Mouse (Mus musculus): ENCODE measurements around the gene Tmem135. TPM values are rescaled to one million over a fixed set of nuclear protein-coding genes. Genes with fewer than 3 reads are reported as not detected.

Tmem135 gene
- polyA plus RNA-seq, 1 experiment, result 8.2 TPM

DNA sequence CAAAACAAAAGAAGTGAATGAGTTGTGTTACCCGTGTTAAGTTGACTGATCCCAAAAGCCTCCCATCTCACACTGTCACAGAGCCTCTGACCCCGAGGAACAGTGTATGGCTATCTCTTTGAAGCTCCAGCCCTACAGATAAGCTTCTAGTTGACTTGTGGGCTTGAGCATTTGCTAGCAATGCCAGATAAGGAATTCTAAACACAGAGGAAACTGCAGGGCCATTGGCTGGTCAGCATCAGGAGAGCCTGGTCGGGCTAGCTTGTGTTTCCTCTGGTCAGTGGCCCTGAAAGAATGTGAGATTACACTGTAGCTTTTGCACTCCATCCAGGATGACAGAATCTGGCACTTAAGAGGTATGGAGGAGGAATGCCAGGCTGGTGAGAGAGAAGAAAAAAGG, 36.4 kb downstream of the Tmem135 start:
- no peak overlapping the region for H3K27ac ChIP-seq (ENCODE audit: control insufficient read depth, insufficient read depth, low read depth, low read length, poor library complexity)
- WGBS, result 47% methylated on average over 3 of the region's 3 CpGs
- no peak for TF ChIP-seq POLR2A (IDR thresholded peaks at IDR 0.05; ENCODE audit: borderline replicate concordance, control insufficient read depth, low read depth, low read length)
- no peak for TF ChIP-seq CTCF (IDR thresholded peaks at IDR 0.05; ENCODE audit: control insufficient read depth, insufficient read depth, low read length)
- H3K4me3 ChIP-seq (replicated peaks; ENCODE audit: control insufficient read depth, low read depth, low read length), result no peak overlapping the region
- no peaks in the 10 kb centered on the region for H3K4me1 ChIP-seq (ENCODE audit: control insufficient read depth, insufficient read depth, low read length)

DNA sequence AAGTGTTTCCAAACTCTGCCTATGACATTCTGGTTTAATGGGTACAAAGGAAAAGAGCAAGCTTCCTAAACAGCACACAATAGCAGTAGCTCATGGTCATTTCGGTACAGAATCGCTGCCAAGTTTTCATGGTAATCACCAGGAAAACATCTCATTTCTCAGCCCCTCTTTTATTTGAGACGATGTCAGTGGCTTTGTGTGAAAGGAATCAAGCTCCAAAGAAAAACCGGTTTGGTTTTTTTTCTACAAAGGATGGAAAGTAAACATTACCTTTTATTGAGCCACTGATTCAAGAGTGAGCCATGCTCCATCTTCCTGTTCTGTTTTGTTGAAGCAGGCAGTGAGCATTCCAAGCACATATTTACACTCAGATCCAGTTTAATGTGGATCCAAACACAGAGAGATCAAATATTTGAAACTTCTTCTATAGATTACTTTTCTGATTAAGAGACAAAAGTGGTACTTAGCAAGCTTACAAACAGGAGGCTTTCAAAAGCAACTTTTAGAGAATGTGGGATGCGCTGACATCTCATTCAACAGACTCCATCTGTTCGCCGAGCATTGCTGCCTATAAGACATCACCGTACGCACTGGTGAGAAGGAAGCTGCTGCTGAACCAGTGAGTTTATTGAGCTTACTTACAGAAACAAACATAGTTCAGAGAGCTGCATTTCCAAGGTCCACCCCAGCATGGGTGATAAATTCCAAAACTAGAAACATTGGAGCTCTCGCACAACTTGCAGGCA, 38.7 kb downstream of the Tmem135 start:
- TF ChIP-seq CTCF (IDR thresholded peaks at IDR 0.05; ENCODE audit: control insufficient read depth, insufficient read depth, low read length) (no peak), POLR2A (IDR thresholded peaks at IDR 0.05; ENCODE audit: borderline replicate concordance, control insufficient read depth, low read depth, low read length) (no peak)
- no peak overlapping the region for H3K27ac ChIP-seq (ENCODE audit: control insufficient read depth, insufficient read depth, low read depth, low read length, poor library complexity)
- 91% methylated on average over 10 of the region's 10 CpGs for WGBS
- H3K4me3 ChIP-seq (replicated peaks; ENCODE audit: control insufficient read depth, low read depth, low read length), result no peak overlapping the region
- H3K4me1 ChIP-seq (ENCODE audit: control insufficient read depth, insufficient read depth, low read length), result no peaks in the 10 kb centered on the region

DNA sequence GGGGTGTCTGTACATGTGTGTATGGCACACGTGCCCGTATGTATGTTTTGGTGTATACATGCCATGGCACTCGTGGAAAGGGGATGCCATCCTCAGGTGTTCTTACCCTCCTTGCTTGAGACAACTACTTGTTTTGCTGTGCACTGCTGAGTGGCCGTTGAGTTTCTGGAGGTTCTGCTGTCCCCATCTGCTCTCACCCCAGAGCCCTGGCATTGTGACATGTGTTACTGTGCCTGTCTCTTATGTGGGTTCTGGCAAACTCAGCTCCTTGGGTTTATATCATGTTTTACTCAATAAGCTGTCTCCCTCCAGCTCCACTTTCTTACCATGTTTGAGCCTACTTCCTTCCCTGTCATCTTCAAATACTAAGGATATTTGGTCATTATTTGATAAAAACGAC, 40.0 kb downstream of the Tmem135 start:
- 80% methylated on average over 5 of the region's 5 CpGs for WGBS
- TF ChIP-seq CTCF (IDR thresholded peaks at IDR 0.05; ENCODE audit: control insufficient read depth, insufficient read depth, low read length) (no peak), POLR2A (IDR thresholded peaks at IDR 0.05; ENCODE audit: borderline replicate concordance, control insufficient read depth, low read depth, low read length) (no peak)
- Histone ChIP-seq H3K4me1 (ENCODE audit: control insufficient read depth, insufficient read depth, low read length) (no peaks in the 10 kb centered on the region), H3K4me3 (replicated peaks; ENCODE audit: control insufficient read depth, low read depth, low read length) (no peak overlapping the region), H3K27ac (ENCODE audit: control insufficient read depth, insufficient read depth, low read depth, low read length, poor library complexity) (no peak overlapping the region)

DNA sequence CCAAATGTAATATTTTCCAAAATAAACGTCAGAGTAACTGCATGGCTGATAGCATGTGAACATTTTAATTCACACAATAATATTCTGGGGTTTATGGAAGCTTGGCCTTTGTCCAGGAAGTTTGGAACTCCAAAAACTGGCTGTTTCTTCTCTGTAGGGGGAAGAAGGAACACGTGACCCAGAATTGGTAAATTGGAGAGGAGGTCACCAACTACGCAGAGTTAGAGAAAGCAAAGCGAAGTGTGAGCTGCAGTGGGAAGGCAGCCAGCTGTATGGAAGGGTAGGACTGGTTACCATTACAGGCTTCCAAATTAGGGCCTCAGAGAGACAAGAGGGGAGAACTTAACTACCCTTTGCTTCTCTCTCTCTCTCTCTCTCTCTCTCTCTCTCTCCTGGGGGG, 47.7 kb downstream of the Tmem135 start:
- no peaks in the 10 kb centered on the region for H3K4me1 ChIP-seq (ENCODE audit: control insufficient read depth, insufficient read depth, low read length)
- H3K27ac ChIP-seq (ENCODE audit: control insufficient read depth, insufficient read depth, low read depth, low read length, poor library complexity), result no peak overlapping the region
- H3K4me3 ChIP-seq (replicated peaks; ENCODE audit: control insufficient read depth, low read depth, low read length), result no peak overlapping the region
- TF ChIP-seq CTCF (IDR thresholded peaks at IDR 0.05; ENCODE audit: control insufficient read depth, insufficient read depth, low read length) (no peak), POLR2A (IDR thresholded peaks at IDR 0.05; ENCODE audit: borderline replicate concordance, control insufficient read depth, low read depth, low read length) (no peak)
- 80% methylated on average over 4 of the region's 4 CpGs for WGBS

- WGBS, result 76% methylated on average over 8 of the region's 8 CpGs
These were observed 48.3 kb downstream of the Tmem135 start for GRCm38 (mm10) chr7:89355519-89356255.

GRCm38 (mm10) chr7:89342021-89342420, 62.0 kb downstream of the Tmem135 start:
- Histone ChIP-seq H3K4me3 (replicated peaks; ENCODE audit: control insufficient read depth, low read depth, low read length) (no peak overlapping the region), H3K4me1 (ENCODE audit: control insufficient read depth, insufficient read depth, low read length) (peaks cover 3% of the 10 kb centered on the region), H3K27ac (ENCODE audit: control insufficient read depth, insufficient read depth, low read depth, low read length, poor library complexity) (no peak overlapping the region)
- TF ChIP-seq CTCF (IDR thresholded peaks at IDR 0.05; ENCODE audit: control insufficient read depth, insufficient read depth, low read length) (no peak), POLR2A (IDR thresholded peaks at IDR 0.05; ENCODE audit: borderline replicate concordance, control insufficient read depth, low read depth, low read length) (no peak)

More at GRCm38 (mm10) chr7:89355519-89356255, 48.3 kb downstream of the Tmem135 start:
- no peak overlapping the region for H3K27ac ChIP-seq (ENCODE audit: control insufficient read depth, insufficient read depth, low read depth, low read length, poor library complexity)
- no peak overlapping the region for H3K4me3 ChIP-seq (replicated peaks; ENCODE audit: control insufficient read depth, low read depth, low read length)
- H3K4me1 ChIP-seq (ENCODE audit: control insufficient read depth, insufficient read depth, low read length), result no peaks in the 10 kb centered on the region
- TF ChIP-seq CTCF (IDR thresholded peaks at IDR 0.05; ENCODE audit: control insufficient read depth, insufficient read depth, low read length), result no peak
- no peak for TF ChIP-seq POLR2A (IDR thresholded peaks at IDR 0.05; ENCODE audit: borderline replicate concordance, control insufficient read depth, low read depth, low read length)

DNA sequence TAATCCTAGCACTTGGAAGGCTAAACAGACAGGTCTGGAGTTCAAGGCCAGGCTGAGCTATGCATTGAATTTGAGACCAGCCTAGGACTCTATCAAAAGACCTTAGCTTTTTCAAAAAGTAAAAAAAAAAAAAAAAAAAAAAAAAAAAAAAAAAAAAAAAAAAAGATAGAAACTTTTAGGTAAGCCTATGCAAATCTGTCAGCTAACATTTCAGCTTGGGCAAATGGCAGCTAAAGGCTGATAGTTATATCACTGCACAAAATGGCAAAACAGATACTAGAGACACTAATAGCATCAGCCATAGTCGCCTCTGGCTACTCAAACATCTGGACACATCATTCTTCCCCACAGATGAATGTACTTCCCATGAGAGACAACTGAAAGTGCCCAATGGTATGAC, 64.2 kb downstream of the Tmem135 start:
- Histone ChIP-seq H3K4me3 (replicated peaks; ENCODE audit: control insufficient read depth, low read depth, low read length) (no peak overlapping the region), H3K4me1 (ENCODE audit: control insufficient read depth, insufficient read depth, low read length) (peaks cover 3% of the 10 kb centered on the region), H3K27ac (ENCODE audit: control insufficient read depth, insufficient read depth, low read depth, low read length, poor library complexity) (no peak overlapping the region)
- 73% methylated on average over 1 of the region's 1 CpGs for WGBS
- TF ChIP-seq CTCF (IDR thresholded peaks at IDR 0.05; ENCODE audit: control insufficient read depth, insufficient read depth, low read length) (no peak), POLR2A (IDR thresholded peaks at IDR 0.05; ENCODE audit: borderline replicate concordance, control insufficient read depth, low read depth, low read length) (no peak)

- H3K4me1 ChIP-seq (ENCODE audit: control insufficient read depth, insufficient read depth, low read length), result peaks cover 3% of the 10 kb centered on the region
- no peak for TF ChIP-seq CTCF (IDR thresholded peaks at IDR 0.05; ENCODE audit: control insufficient read depth, insufficient read depth, low read length)
- no peak for TF ChIP-seq POLR2A (IDR thresholded peaks at IDR 0.05; ENCODE audit: borderline replicate concordance, control insufficient read depth, low read depth, low read length)
- no peak overlapping the region for H3K27ac ChIP-seq (ENCODE audit: control insufficient read depth, insufficient read depth, low read depth, low read length, poor library complexity)
- peak overlapping the region; percentile 98 for H3K4me3 ChIP-seq (replicated peaks; ENCODE audit: control insufficient read depth, low read depth, low read length)
These were observed 64.9 kb downstream of the Tmem135 start for GRCm38 (mm10) chr7:89339142-89339435.

Measured in bone marrow, adult 2 months (tissue).